Mouse (Mus musculus): ENCODE measurements around the gene Chst11. TPM values are rescaled to one million over a fixed set of nuclear protein-coding genes. Genes with fewer than 3 reads are reported as not detected.

Chst11 gene
- polyA plus RNA-seq, 1 experiment from 2014 or later = 2.0 TPM

DNA sequence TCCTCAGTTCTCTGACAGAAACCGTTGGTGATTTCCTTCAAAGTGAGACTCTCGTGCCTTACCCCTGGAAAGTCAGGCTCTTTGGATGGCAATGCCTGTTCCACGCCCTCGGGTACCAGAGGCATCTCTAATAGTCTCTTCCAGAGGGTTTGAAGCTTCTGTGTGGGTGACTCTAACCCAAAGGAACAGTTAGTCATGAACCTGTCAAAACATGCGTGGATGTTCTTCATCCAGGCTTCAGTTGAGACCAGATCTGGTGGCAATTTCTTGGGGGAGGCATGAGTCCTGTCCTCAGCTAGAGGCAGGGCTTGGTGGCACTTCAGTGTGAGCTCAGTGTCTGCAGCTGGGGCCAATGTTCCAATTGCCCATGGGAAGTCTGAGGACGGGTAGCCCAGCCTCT is 80.9 kb downstream of the Chst11 start:
- Histone ChIP-seq H3K9ac (ENCODE audit: low read length) (no peak overlapping the region), H3K27me3 (replicated peaks; ENCODE audit: control insufficient read depth, insufficient read depth, low read length) (no peaks in the 10 kb centered on the region), H3K9me3 (ENCODE audit: control insufficient read depth, low read length) (no peaks in the 10 kb centered on the region), H3K4me1 (replicated peaks; ENCODE audit: control insufficient read depth, insufficient read depth, low read length) (no peaks in the 10 kb centered on the region), H3K27ac (ENCODE audit: low read depth) (no peak overlapping the region), H3K36me3 (ENCODE audit: control insufficient read depth, insufficient read depth, low read length) (no peaks in the 10 kb centered on the region), H3K4me2 (ENCODE audit: low read length) (no peak overlapping the region), H3K4me3 (ENCODE audit: low read depth, low read length) (no peak overlapping the region)
- DNase-seq (ENCODE audit: low spot score) = no peak
- ATAC-seq (replicated peaks; ENCODE audit: low FRiP score, low TSS enrichment, low read depth) = no peak
- 66% methylated on average over 6 of the region's 6 CpGs for WGBS

GRCm38 (mm10) chr10:83067305-83067704 is 82.0 kb downstream of the Chst11 start:
- Histone ChIP-seq H3K4me3 (ENCODE audit: low read depth, low read length) (no peak overlapping the region), H3K9ac (ENCODE audit: low read length) (no peak overlapping the region), H3K27ac (ENCODE audit: low read depth) (no peak overlapping the region), H3K4me2 (ENCODE audit: low read length) (no peak overlapping the region), H3K27me3 (replicated peaks; ENCODE audit: control insufficient read depth, insufficient read depth, low read length) (no peaks in the 10 kb centered on the region), H3K9me3 (ENCODE audit: control insufficient read depth, low read length) (no peaks in the 10 kb centered on the region), H3K36me3 (ENCODE audit: control insufficient read depth, insufficient read depth, low read length) (no peaks in the 10 kb centered on the region), H3K4me1 (replicated peaks; ENCODE audit: control insufficient read depth, insufficient read depth, low read length) (no peaks in the 10 kb centered on the region)
- ATAC-seq (replicated peaks; ENCODE audit: low FRiP score, low TSS enrichment, low read depth) (no peak), DNase-seq (ENCODE audit: low spot score) (no peak)
- 75% methylated on average over 4 of the region's 4 CpGs for WGBS

GRCm38 (mm10) chr10:83068466-83068865 is 83.2 kb downstream of the Chst11 start:
- H3K9me3 ChIP-seq (ENCODE audit: control insufficient read depth, low read length) = no peaks in the 10 kb centered on the region
- no peak overlapping the region for H3K4me2 ChIP-seq (ENCODE audit: low read length)
- 93% methylated on average over 8 of the region's 8 CpGs for whole genome bisulfite sequencing
- no peak for DNase-seq (ENCODE audit: low spot score)
- no peaks in the 10 kb centered on the region for H3K36me3 ChIP-seq (ENCODE audit: control insufficient read depth, insufficient read depth, low read length)
- no peaks in the 10 kb centered on the region for H3K27me3 ChIP-seq (replicated peaks; ENCODE audit: control insufficient read depth, insufficient read depth, low read length)
- H3K4me1 ChIP-seq (replicated peaks; ENCODE audit: control insufficient read depth, insufficient read depth, low read length) = no peaks in the 10 kb centered on the region
- no peak overlapping the region for H3K4me3 ChIP-seq (ENCODE audit: low read depth, low read length)
- no peak for ATAC-seq (replicated peaks; ENCODE audit: low FRiP score, low TSS enrichment, low read depth)
- H3K9ac ChIP-seq (ENCODE audit: low read length) = no peak overlapping the region
- no peak overlapping the region for H3K27ac ChIP-seq (ENCODE audit: low read depth)

DNA sequence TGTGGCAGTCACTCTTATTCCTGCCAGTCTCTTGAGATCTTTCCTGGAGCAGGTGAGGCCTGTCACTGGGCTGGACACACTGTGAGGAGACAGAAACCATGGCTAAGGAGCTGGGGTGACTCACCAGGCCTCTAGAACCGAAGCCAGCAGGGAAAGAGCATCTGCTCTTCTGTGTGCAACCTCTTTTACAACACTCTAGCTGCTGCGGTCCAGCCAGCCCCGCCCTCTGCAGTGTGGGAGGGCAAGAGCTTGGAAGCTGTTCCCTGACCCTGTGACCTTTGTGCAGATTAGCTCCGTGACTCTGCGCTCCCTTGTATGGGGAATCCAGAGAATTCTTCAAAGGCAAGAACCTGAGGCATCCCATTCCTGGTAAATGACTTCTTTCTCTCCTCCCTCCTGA is 84.5 kb downstream of the Chst11 start:
- no peak overlapping the region for H3K9ac ChIP-seq (ENCODE audit: low read length)
- ATAC-seq (replicated peaks; ENCODE audit: low FRiP score, low TSS enrichment, low read depth) (peak; percentile 54; the same call in 1 of the 2 replicates), DNase-seq (ENCODE audit: low spot score) (no peak)
- H3K9me3 ChIP-seq (ENCODE audit: control insufficient read depth, low read length) = no peaks in the 10 kb centered on the region
- H3K27ac ChIP-seq (ENCODE audit: low read depth) = no peak overlapping the region
- no peaks in the 10 kb centered on the region for H3K36me3 ChIP-seq (ENCODE audit: control insufficient read depth, insufficient read depth, low read length)
- no peaks in the 10 kb centered on the region for H3K27me3 ChIP-seq (replicated peaks; ENCODE audit: control insufficient read depth, insufficient read depth, low read length)
- no peaks in the 10 kb centered on the region for H3K4me1 ChIP-seq (replicated peaks; ENCODE audit: control insufficient read depth, insufficient read depth, low read length)
- no peak overlapping the region for H3K4me3 ChIP-seq (ENCODE audit: low read depth, low read length)
- H3K4me2 ChIP-seq (ENCODE audit: low read length) = no peak overlapping the region
- 14% methylated on average over 5 of the region's 5 CpGs for WGBS

DNA sequence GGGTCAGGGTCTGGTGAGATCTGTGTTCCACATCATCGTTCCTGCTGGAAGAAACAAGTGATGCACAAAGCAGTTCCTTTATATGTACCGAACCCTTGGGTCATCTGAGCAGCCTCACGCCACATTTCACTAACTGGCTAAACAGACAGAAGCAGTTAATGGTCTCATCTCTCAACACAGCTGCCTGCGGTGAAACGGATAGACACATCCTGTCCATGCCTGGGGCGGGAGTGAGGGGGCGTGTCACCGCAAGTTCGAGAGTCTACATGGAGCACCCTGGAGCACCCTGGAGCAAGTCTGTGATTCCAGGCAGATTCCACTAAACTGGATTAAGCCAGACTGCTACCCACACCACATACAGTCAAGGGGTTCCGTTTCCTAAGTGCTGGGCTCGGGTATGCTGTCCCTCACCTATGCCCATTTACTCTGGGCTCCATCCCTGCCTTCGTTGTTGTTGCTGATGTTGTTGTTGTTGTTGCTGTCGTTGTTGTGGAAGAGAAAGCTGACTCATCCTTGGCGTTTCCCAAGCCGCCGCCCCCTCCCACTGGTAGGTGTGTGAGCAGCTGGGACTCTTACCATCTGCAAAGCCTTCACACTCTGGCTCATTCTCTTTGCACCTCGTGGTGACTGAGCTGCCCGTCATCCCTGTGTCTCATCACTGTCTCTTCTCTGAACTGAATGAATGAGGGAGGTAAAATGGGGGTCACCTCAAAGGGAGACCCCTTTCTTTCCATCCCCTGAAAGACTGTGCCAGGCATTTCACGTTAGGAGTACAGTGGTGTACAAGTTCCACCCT is 86.7 kb downstream of the Chst11 start:
- H3K27ac ChIP-seq (ENCODE audit: low read depth) = no peak overlapping the region
- 61% methylated on average over 19 of the region's 19 CpGs for WGBS
- no peak for ATAC-seq (replicated peaks; ENCODE audit: low FRiP score, low TSS enrichment, low read depth)

GRCm38 (mm10) chr10:83073119-83073518 is 87.8 kb downstream of the Chst11 start:
- Histone ChIP-seq H3K36me3 (ENCODE audit: control insufficient read depth, insufficient read depth, low read length) (no peaks in the 10 kb centered on the region), H3K4me2 (ENCODE audit: low read length) (no peak overlapping the region), H3K27ac (ENCODE audit: low read depth) (no peak overlapping the region), H3K9ac (ENCODE audit: low read length) (no peak overlapping the region), H3K4me1 (replicated peaks; ENCODE audit: control insufficient read depth, insufficient read depth, low read length) (no peaks in the 10 kb centered on the region), H3K4me3 (ENCODE audit: low read depth, low read length) (no peak overlapping the region), H3K27me3 (replicated peaks; ENCODE audit: control insufficient read depth, insufficient read depth, low read length) (no peaks in the 10 kb centered on the region), H3K9me3 (ENCODE audit: control insufficient read depth, low read length) (no peaks in the 10 kb centered on the region)
- DNase-seq (ENCODE audit: low spot score) (no peak), ATAC-seq (replicated peaks; ENCODE audit: low FRiP score, low TSS enrichment, low read depth) (no peak)
- 57% methylated on average over 7 of the region's 7 CpGs for WGBS

More for the DNA sequence above, 86.7 kb downstream of the Chst11 start:
- H3K36me3 ChIP-seq (ENCODE audit: control insufficient read depth, insufficient read depth, low read length) = no peaks in the 10 kb centered on the region
- H3K4me2 ChIP-seq (ENCODE audit: low read length) = no peak overlapping the region
- H3K4me3 ChIP-seq (ENCODE audit: low read depth, low read length) = no peak overlapping the region
- no peaks in the 10 kb centered on the region for H3K9me3 ChIP-seq (ENCODE audit: control insufficient read depth, low read length)
- no peak for DNase-seq (ENCODE audit: low spot score)
- no peaks in the 10 kb centered on the region for H3K27me3 ChIP-seq (replicated peaks; ENCODE audit: control insufficient read depth, insufficient read depth, low read length)
- no peaks in the 10 kb centered on the region for H3K4me1 ChIP-seq (replicated peaks; ENCODE audit: control insufficient read depth, insufficient read depth, low read length)
- no peak overlapping the region for H3K9ac ChIP-seq (ENCODE audit: low read length)

DNA sequence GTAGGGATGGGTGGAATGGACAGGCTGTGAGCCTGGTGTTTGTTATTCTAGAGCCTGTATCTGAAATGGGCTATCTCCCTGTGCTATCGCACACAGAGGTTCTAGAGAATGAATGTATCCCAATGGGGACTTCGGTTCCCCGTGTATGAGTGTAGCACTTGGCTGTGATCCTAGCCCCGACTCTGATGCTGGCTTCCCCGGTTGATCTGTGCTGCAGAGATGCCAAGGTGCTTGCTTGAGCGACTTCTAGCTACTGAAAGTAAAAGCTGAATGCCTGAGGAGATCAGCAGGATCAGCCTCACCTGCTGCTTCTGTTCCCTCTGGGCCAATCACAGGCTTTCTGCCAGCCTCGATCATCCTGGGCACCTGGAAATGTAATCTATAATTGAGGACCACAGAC is 91.5 kb downstream of the Chst11 start:
- Histone ChIP-seq H3K9ac (ENCODE audit: low read length) (no peak overlapping the region), H3K4me1 (replicated peaks; ENCODE audit: control insufficient read depth, insufficient read depth, low read length) (0 out of 2 replicates have a peak, but pooled peaks cover 6% of the 10 kb centered on the region), H3K27ac (ENCODE audit: low read depth) (no peak overlapping the region), H3K27me3 (replicated peaks; ENCODE audit: control insufficient read depth, insufficient read depth, low read length) (no peaks in the 10 kb centered on the region), H3K36me3 (ENCODE audit: control insufficient read depth, insufficient read depth, low read length) (no peaks in the 10 kb centered on the region), H3K4me3 (ENCODE audit: low read depth, low read length) (no peak overlapping the region), H3K4me2 (ENCODE audit: low read length) (no peak overlapping the region), H3K9me3 (ENCODE audit: control insufficient read depth, low read length) (no peaks in the 10 kb centered on the region)
- WGBS = 89% methylated on average over 7 of the region's 7 CpGs
- DNase-seq (ENCODE audit: low spot score) (no peak), ATAC-seq (replicated peaks; ENCODE audit: low FRiP score, low TSS enrichment, low read depth) (no peak)

DNA sequence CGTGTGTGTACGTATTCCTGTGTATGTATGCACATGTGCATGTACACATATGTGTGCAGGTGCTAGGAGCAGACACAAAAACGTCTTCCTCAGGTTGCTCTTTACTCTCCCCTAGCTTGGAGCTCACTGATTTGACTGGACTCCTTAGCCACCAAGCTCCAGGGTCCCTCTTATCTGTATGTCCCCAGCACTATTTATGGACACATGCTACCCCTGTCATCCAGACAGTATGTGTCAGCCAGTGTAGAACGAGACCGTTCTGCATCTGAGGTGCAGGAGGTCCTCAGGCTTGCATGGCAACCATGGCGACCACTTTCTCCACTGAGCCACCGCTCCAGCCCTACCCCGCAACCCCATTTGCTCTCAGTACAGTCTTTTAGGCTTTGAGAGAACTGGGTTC is 93.4 kb downstream of the Chst11 start:
- WGBS = 83% methylated on average over 8 of the region's 8 CpGs
- Histone ChIP-seq H3K4me1 (replicated peaks; ENCODE audit: control insufficient read depth, insufficient read depth, low read length) (peaks cover 11% of the 10 kb centered on the region; the same call in 1 of the 2 replicates), H3K27me3 (replicated peaks; ENCODE audit: control insufficient read depth, insufficient read depth, low read length) (no peaks in the 10 kb centered on the region), H3K36me3 (ENCODE audit: control insufficient read depth, insufficient read depth, low read length) (no peaks in the 10 kb centered on the region), H3K9me3 (ENCODE audit: control insufficient read depth, low read length) (no peaks in the 10 kb centered on the region), H3K9ac (ENCODE audit: low read length) (no peak overlapping the region), H3K27ac (ENCODE audit: low read depth) (no peak overlapping the region), H3K4me3 (ENCODE audit: low read depth, low read length) (no peak overlapping the region), H3K4me2 (ENCODE audit: low read length) (no peak overlapping the region)
- DNase-seq (ENCODE audit: low spot score) (no peak), ATAC-seq (replicated peaks; ENCODE audit: low FRiP score, low TSS enrichment, low read depth) (no peak)

- Histone ChIP-seq H3K36me3 (ENCODE audit: control insufficient read depth, insufficient read depth, low read length) (no peaks in the 10 kb centered on the region), H3K27me3 (replicated peaks; ENCODE audit: control insufficient read depth, insufficient read depth, low read length) (no peaks in the 10 kb centered on the region), H3K9me3 (ENCODE audit: control insufficient read depth, low read length) (no peaks in the 10 kb centered on the region), H3K27ac (ENCODE audit: low read depth) (no peak overlapping the region), H3K4me2 (ENCODE audit: low read length) (no peak overlapping the region), H3K4me1 (replicated peaks; ENCODE audit: control insufficient read depth, insufficient read depth, low read length) (peaks cover 18% of the 10 kb centered on the region; the same call in 1 of the 2 replicates), H3K9ac (ENCODE audit: low read length) (no peak overlapping the region), H3K4me3 (ENCODE audit: low read depth, low read length) (no peak overlapping the region)
- no peak for DNase-seq (ENCODE audit: low spot score)
- ATAC-seq (replicated peaks; ENCODE audit: low FRiP score, low TSS enrichment, low read depth) = no peak
- WGBS = 73% methylated on average over 13 of the region's 13 CpGs
Measured at GRCm38 (mm10) chr10:83079755-83080154, 94.5 kb downstream of the Chst11 start.

Measured in intestine, embryonic 14.5 days (tissue).